Mouse (Mus musculus): ENCODE data around the gene Adgrb2.

Adgrb2 gene

DNA sequence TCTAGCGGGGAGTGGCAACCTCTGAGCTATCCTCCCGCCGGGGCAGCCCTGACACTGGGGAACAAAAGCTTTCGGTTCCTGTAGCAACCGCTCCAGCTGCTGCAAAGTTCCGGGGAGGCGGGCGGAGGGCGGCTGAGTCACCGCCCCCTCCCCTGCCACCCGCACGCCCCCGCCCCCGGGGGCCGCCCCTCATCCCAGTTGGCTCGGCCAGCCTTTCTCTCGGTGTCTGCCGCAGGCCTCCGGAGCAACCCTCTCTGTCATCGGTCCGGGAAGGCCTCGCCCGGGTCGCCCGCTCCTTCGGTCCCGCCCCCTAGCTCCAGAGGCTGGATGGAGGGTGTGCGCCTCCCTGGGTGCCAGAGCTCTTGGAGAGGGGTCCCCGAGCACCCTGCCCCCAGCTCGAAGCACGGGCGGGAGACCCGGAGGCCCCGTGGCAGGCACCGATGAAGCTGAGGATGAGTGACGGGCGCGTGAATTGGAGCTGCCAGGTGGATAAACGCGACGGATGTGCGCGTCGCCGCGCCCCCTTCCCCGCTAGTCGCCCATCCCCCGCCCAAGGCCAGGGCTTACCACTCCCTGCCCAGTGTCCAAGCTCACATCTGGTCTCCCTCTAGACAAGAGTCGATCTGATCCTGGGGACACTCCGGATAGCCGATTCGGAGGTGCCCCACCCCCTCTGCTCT is 3.3 kb downstream of the Adgrb2 start:
- no peak for DNase-seq (ENCODE audit: low spot score)

DNA sequence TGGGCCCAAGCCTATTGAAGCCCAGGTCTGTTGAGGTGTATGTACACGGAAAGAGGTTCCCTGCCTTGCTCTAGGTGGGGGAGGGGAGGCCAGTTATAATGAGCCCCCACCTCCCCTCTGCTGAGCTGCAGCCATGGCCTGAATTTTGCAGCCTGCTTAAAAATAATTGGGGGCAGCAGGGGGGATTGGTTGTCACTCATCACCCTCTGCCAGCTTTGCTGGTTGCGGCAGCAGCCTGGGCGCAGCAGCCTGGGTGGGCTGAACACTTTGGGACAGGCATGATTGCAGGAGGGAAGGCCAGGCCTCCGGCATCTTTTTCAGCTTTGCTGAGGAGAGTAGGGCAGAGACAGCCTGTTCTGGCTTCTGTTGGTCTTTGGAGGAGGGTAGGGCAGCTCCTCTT is 5.3 kb downstream of the Adgrb2 start:
- no peak for DNase-seq (ENCODE audit: low spot score)

DNA sequence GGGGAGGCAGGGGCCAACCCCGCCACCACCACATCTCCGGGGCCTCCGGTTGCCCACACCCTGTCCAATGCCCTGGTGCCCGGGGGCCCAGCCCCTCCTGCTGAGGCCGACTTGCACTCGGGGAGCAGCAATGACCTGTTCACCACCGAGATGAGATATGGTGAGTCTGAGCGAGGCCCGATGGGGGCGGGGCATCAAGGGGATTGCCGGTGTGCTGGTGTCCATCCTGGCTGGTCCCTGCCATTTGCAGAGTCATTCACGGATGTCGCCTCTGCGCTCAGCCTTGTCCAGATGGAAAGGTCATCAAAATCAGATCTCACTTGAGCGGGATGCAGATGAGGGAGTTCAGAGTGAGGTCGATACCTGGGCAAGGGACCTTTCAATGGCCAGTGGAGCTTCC is 8.1 kb downstream of the Adgrb2 start:
- DNase-seq (ENCODE audit: low spot score), result no peak

DNA sequence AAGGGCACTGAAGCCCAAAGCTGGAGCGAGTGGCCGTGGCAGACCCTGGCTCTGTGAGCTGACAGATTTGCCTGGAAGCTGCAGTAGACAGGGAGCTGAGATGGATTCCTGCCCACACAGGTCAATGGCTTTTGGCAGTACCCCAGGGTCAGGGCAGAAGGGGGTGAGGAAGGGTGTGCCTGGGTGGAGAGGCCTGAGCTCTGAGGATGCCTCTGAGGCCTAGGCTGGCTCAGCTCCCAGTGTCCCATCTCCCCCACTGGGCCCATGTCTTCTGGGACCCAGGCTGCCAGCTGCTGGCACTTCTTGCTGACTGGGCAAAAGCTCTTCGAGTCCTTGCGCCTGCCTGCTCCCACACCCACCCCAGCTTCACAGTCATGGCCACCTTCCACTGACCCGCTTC is 8.5 kb downstream of the Adgrb2 start:
- no peak for DNase-seq (ENCODE audit: low spot score)

DNA sequence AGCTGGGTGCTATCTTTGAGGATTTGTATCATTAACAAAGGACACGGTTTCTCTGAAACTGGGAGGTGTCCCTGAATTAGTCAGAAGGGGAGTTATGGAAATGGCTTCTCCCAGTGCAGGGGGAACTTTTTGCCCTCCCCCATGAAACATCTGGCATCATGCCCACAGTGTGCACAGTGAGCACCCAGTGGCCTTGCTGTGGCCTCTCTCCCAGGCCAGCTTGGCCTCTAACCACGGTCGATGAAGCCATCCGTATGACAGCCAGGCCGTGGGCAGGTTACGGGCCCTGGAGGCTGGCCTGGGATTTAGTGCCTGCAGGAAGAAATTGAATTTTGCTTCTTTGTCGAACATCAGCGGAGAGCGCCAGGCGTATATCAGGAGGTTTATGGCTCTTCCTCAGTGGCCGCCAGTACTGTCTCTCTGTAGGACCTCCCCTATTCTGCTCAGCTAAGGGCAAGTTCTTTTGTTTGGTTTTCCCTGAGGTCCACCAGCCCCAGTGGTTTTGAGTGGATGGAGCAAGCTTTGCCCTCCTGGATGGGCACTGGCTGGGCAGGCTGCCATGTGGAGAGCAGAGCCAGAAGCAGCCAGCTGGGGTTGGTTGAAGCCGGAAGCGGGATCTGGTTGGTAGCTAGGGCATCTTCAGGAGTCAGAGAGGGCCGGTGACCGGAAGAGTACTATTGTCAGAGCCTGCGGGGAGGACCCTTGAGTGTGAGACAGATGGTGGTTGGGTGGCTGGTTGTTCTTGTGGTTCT is 9.4 kb downstream of the Adgrb2 start:
- DNase-seq (ENCODE audit: low spot score), result no peak

DNA sequence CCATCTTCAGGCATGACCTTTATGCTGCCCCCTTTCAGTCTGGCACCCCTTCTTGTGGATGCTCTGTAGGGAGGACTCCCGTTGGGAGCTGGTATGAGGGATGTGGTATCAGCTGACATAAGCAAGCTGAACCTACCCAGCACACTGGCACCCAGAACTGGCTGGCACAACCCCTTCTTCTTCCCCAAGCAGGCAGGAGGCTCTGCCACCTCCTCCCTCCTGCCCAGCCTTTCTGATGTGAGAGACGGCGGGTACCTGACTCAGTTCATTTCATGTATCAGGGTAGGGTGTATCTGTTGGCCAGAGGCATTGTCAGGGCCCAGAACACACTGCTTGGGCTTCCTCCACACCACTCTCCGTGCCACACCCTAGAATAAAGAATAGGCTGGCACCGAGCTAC is 10.1 kb downstream of the Adgrb2 start:
- no peak for DNase-seq (ENCODE audit: low spot score)

DNA sequence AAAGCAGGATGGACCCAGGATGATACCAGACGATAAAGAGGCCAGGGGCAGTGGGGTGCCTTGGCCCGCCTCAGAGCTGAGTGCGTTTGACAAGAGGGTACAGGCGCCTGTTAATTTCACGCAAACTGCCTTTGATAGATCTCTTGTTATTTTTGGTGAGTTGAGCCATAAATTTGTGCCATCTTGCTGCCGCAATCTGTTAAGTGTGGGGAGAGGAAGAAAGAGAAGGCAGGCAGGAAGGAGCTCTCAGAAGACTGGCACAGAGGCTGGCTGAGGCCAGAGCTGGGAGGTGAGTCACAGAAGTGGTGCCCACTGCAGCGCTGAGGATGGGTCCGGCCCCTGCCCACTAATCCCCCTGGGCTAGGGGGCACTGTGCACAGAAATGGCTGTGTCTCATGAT is 10.6 kb downstream of the Adgrb2 start:
- DNase-seq (ENCODE audit: low spot score), result no peak

DNA sequence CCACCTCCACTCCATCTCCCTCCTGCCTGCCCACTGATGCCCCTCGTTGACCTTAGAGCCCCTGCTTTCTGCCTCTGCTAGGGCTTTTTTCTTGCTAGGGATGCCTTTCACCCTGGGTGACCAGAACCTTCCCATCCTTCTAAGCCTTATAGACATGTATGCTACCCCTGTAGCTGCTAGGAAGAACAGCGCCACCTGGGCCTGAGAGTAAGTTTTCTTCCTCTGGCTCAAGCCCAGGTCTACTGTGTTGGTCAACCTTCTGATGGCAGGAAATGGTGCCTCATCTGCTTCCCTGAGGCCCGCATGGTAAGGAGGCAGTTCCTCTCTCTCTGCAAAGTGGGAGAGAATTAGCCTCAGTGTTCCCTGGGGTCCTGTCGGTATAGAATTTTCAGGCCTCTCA is 11.3 kb downstream of the Adgrb2 start:
- DNase-seq (ENCODE audit: low spot score), result no peak

DNA sequence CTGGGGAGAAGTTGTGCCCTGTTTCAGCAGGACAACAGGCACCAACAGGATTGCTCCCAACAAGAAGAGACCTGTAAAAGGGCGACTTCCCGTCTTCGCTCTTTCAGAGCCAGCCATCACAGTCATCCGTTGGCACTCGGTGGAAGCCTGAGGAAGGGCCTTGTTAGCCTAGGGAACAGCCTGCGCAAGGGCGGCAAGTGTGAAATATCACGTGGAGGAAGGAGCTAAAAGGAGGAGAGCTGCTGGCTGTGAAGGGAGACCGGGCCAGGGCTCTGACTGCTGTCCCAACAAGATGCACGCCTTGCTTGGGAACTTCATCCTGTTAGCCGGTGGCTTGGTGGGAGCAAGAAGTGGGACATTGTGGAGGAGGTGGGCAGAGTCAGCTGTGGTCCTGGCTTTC is 13.5 kb downstream of the Adgrb2 start:
- DNase-seq (ENCODE audit: low spot score), result no peak

DNA sequence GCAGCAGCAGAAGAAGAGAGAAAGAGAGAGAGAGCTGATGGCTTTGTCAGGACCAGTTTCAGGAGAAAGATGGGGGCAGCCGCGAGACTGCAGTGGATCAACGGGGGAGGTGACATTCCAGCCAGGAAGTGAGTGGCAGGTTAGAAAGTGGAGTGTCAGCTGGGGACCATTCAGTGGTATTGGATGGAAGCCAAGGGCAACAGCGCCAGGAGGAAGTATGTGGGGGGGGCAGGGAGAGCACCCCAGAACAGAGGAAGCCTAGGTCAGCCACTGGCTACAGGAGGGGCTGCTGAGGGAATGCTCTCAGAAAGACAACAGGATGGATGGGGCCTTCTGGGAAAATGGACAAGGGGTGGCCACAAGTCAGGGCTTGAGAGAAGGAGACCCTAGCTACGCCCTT is 17.0 kb downstream of the Adgrb2 start:
- DNase-seq (ENCODE audit: low spot score), result no peak

DNA sequence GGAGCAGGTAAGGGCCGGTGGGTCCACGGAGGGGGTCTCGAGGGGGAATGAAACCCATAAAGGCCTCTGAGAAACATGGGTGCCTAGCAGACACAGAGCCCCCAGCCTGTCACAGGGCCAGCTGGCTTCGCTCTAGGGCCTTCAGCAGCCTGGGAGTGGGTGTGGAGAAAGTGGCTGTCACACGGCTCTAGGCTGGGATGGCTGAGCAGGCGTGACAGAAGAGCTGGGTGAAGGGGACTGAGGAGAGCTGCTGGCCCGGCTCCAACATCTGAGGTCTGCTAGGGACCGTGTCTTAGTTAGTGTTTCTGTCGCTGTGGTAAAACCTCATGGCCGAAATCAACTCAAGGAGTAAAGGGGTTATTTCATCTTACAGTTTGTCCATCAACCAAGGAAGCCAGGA is 17.5 kb downstream of the Adgrb2 start:
- DNase-seq (ENCODE audit: low spot score), result no peak

DNA sequence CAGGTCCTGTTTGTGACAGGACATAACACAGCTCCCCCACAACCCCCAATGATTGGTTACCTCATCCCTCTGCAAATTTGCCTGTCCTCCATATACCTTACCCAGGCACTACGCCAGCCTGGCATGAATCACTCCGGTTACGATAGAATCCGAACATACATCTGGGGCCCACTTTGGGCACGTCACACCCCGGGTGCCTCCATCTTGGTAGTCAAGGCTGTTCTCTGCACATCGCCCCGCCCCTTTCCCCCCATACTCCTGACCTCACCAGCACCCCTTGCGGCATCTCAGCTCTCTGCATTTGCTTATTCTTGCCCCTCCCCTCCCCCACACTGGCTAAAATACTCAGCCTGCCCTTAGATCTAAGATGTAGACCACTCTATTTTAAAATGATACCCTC is 20.9 kb downstream of the Adgrb2 start:
- DNase-seq (ENCODE audit: low spot score), result no peak

DNA sequence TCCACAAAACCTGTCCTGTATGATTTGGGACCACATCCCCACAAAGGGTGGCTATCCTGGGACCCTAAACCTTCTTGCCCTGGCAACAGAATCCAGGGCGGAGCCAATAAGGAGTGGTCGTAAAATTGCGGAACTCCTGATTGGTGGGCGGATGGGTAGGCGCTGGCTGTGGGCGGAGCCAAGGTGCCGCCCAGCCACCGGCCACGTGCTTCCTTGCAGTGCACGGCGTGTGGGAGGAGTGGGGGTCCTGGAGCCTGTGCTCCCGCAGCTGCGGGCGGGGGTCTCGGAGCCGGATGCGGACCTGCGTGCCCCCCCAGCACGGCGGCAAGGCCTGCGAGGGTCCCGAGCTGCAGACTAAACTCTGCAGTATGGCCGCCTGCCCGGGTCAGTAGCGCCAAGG is 21.9 kb downstream of the Adgrb2 start:
- DNase-seq (ENCODE audit: low spot score), result no peak

DNA sequence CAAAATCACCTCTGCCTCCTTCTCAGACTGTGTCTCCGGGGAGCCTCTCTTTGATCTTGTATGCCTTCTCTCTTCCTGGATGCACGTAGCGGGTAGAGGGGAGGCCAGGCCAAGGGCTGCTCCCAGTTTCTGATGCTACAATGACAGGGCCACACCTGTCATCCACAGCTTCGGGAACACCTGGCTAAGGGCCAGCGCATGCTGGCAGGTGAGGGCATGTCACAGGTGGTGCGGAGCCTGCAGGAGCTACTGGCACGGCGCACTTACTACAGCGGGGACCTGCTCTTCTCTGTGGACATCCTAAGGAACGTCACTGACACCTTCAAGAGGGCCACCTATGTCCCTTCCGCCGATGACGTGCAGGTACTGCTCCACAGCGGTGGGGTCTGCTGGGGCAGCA is 24.4 kb downstream of the Adgrb2 start:
- no peak for DNase-seq (ENCODE audit: low spot score)

DNA sequence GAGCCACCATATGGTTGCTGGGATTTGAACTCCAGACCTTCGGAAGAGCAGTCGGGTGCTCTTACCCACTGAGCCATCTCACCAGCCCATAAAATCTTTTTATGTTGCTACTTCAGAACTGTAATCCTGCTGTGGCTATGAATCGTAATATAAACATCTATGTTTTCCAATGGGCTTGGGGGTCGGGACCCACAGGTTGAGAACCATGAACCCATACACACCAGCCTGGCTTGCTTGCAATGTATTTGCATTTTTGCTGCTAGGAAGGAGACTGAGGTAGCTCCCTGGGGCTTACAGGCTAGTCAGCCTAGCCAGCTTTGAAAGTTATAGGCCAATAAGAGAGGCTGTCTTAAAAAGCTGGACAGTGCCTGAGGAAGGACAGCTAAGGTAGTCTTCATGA is 26.1 kb downstream of the Adgrb2 start:
- DNase-seq (ENCODE audit: low spot score), result no peak

DNA sequence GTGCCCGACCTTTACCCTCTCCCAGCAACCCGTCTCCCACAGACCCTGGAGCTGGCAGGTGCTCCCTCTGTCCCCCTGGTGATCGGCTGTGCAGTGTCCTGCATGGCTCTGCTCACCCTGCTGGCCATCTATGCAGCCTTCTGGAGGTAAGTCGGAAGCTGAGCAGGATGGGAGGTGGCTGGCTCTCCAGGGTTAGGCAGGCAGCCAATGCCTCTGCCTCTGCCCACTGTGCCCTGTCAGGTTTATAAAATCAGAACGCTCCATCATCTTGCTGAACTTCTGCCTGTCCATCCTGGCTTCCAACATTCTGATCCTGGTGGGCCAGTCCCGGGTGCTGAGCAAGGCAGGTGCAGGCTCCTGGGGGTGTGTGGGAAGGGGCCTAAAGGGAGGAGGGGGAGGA is 27.6 kb downstream of the Adgrb2 start:
- no peak for DNase-seq (ENCODE audit: low spot score)

DNA sequence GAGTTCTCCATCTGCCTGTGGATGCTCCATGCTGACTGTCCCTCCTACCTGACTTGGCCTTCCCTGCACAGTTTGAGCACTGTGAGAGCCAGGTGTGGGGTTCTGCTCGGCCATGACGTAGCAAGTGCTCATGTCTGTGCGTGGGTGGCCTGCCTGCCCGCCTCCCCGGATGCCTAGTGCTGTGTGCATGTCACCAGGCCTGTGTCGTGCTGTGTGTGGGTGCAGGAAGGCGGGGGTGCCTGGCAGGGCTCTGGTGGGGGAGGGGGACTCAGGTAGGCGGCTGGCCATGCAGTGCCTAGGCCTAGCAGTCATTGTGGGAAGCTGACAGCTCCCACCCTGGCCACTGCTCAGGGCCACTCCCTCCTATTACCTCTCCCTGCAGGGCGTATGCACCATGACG is 28.4 kb downstream of the Adgrb2 start:
- DNase-seq (ENCODE audit: low spot score), result no peak

DNA sequence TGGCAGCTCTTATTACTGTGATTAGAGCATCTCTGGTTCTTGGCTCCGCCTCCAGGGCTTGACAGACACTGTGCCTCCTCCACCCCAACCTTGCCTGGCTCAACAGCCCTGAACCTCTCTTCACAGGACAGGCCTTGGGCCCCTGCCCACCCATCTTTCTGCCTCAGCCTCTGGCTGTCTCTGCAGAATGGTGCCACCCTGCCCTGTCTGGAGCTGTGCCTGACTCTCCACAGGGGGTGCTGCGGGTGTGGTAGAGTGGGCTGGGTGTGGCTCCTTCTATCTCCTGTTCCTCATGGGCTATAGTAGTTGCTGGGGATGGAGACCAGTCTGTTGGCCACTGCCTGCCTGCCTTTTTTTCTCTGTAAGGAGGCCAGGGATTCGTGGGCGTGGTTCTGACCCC is 31.3 kb downstream of the Adgrb2 start:
- no peak for DNase-seq (ENCODE audit: low spot score)

DNA sequence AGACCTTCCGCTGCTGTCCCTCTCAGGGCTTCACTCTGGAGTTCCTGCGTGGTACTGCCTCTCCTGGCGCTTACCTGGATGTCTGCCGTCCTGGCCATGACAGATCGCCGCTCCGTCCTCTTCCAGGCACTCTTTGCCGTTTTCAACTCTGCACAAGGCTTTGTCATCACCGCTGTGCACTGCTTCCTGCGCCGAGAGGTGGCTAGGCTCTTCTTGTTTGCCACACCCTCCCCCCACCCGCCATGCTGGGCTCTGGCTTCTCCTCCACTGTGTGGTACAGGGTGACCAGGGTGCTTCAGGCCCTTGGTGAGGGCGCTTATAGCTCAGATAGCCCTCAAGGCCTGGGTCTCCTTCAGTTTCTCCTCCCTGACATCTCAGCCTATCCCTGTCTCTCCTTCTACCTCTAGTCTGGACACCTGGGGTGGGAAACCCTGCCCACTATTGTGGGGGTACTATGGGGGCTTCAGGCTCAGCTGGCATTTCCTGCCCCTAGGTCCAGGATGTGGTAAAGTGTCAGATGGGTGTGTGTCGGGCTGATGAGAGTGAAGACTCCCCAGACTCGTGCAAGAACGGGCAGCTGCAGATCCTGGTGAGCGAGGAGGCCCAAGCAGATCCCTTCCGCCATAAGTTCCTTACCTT is 32.5 kb downstream of the Adgrb2 start:
- DNase-seq (ENCODE audit: low spot score), result no peak

DNA sequence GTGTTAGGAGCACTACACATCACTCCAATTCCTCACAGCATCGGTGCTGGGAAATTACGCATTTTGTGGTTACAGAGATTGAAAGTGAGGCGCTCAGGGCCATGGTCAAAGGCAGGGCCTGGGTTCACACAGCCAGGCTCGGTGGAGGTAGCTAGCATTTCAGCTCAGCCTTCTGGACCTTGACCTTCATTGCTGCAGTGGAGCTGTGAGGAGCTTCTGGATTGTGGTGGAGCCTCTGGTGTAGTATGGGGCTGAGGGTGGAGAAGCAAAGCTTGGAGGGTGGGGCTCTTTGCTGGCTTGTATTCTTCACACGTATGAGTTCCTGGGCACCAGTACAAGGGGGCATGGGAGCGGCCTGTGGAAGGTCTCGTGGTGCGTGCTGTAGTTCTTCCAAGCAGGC is 38.3 kb downstream of the Adgrb2 start:
- no peak for DNase-seq (ENCODE audit: low spot score)

DNA sequence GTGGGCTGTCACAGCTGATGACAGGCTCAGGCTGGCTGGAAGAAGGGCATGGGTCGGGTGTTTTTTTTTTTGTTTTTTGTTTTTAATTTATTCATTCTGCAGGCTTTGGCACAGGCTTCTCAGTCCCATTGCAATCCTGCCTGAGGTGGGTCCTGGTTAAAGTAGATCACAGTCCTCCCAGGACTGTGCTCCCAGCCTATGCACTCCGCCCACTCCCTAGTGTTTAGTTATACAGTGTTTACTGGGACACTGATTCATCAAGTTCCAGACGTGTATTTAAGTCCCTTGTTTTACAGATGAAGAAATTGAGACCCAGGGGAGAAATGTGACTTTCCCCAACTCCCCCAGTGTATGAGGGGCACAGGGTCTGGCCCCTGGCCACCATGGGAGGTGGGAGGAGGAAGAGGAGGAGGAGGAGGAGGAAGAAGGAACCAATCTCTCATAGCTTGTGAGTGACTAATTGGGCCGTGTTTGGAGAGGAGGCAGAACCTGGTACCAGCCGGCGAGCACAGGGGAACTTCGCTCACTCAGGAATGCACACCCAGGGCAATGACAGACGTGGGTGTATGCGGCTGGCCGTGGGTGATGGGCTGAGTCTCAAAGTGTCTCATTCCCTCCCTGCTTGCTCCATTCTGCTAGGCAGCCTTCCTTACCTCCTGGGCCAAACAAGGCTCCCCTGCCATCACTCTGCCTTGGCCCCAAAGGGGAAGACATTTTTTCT is 39.0 kb downstream of the Adgrb2 start:
- DNase-seq (ENCODE audit: low spot score), result no peak

DNA sequence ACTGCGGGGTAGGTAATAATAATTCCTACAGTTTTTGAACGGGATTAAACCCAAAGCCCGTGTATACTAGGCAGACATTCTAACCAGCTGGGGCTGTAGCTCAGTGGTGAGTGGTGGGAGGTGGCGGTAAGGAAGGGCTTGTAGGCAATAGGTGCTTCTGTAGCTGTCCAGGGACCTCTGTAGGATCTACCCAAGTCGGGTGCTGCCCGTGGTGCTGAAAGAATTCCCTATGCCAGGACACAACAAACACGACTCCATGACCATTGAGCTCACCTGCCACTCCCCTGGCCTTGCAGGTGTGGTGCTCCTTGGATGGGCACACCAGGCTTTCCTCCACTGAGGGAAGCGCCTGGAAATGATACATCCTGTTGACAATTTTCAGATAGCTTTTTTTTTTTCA is 40.9 kb downstream of the Adgrb2 start:
- DNase-seq (ENCODE audit: low spot score), result no peak

DNA sequence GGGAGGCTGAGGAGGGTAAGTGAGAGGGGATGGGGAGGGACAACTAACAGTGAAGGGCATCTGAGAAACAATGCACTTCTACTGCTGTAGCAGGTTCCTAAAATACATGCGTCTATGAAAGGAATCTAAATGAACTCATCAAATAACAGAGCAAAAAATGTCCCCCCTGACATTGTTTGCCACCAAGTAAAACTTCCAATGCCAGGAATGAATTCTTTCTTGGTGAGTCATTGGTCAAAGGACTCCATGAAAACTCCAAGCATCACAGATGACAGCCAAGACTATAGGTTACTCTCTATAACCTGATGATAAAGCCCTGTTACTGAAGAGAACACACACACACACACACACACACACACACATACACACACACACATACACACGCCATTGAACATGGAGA is 46.5 kb downstream of the Adgrb2 start:
- DNase-seq (ENCODE audit: low spot score), result no peak
